Mouse (Mus musculus) testis, adult 10 weeks (tissue): Measurements from ENCODE around the gene Olfr638. TPM values are rescaled to one million over a fixed set of nuclear protein-coding genes. Genes with fewer than 3 reads are reported as not detected.

Source experiments
- polyA plus RNA-seq: library from polyadenylated mRNA; stranded (reverse); fragments of 350-450 nt; fragmentation: Illumina TruSeq; extraction: RNeasy Lipid Tissue Mini Kit (QIAGEN cat#74804); gene quantifications from one replicate; pipeline ENCODE4 v1.2.3, GENCODE M21; 2014; ENCODE audit warnings: low read depth, low replicate concordance

Gene Olfr638
- polyA plus RNA-seq, result not detected

DNA sequence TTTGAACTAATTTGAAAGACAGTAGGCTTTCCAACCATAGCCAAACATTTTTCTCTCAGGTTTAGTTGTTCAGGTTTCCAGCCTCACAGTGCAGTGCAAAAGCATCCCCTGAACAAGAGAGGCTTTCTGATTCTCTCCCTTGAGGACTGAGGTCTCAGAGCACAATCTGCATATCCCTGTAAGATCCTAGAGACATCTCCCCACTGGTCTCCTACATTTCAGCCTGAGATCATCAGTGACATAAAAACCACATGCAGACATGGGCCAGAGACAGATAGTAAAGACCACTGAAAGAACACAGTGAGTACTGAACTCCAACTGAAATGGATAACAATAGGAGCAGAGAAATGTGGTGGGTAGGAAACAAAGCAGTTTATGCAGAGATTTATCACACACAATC, at the start of gene Olfr638:
Olfr638 (plus strand) TSS at position 301 of the 400 bp plus-strand sequence.

DNA sequence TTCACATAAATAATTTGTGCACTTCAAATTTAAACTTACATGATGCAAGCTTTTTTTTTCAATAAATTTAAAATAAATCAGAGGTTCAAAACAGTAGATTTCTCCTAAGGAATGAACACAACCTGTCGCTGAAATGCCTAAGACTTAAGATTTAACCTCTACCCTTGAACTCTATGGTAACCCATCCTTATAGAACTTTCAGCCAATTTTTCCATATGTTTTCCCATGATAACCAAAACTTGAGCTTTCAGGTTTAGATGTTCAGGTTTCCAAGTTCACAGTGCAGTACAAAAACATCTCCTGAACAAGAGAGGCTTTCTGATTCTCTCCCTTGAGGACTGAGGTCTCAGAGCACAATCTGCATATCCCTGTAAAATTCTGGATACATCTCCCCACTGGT, 27.7 kb upstream of the Olfr638 start, which contains the start of gene Olfr635:
Olfr635 (plus strand) TSS at position 301 of the 400 bp plus-strand sequence.

DNA sequence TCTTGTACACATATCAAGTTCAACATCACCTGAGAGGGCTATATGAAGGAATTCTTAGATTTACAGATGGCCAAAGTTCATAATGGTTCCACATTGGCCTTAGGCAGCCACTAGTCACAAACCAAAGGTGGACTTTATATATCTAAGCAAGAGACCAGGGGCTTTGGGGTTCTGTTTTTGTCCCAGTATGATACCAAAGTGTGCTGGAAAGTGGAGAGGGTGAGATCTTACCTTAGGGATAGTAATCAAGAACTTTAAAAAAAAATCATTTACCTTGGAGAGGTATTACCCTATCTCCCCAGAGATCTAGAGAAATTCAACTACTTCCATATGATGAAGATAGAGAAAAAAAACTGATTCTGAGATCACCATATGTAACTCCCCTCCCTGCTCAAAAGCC, 18.7 kb downstream of the Olfr638 start, which contains the start of gene Olfr639:
Olfr639 (minus strand) TSS at position 101 of the 400 bp plus-strand sequence.

DNA sequence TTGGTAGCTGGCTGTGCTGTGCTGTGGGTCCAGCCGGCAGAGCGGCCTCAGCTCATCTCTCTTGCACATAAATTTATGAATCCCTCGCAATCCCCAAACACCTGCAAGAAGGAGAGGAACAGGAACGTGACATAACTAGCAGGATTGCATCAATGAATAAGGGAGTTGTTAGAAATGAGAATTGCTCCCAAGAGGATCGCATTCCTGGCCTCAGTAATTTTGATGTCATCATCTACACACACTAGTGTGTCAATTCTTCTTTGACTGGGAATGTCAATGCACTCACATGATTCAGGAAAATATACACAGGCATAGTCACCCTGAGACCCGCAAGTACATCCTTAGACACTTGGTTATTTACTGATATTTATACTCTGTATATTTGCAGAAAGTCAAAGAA, 26.9 kb downstream of the Olfr638 start, which contains the start of gene Olfr640:
Olfr640 (minus strand) TSS at position 101 of the 400 bp plus-strand sequence.

GRCm38 (mm10) chr7:104035145-104035544, 36.6 kb downstream of the Olfr638 start, which contains the start of gene Olfr641:
Olfr641 (plus strand) TSS chr7:104035445.

GRCm38 (mm10) chr7:104052566-104052965, 54.0 kb downstream of the Olfr638 start, which contains the start of gene Olfr642:
Olfr642 (minus strand) TSS chr7:104052666.

Other genes with a start within 250 kb of the Olfr638 start
- gene Olfr630, start 241.4 kb upstream of the Olfr638 start, polyA plus RNA-seq, result not detected
- gene Olfr69, start 227.2 kb upstream of the Olfr638 start, polyA plus RNA-seq, result not detected
- gene Olfr68, start 219.0 kb upstream of the Olfr638 start, polyA plus RNA-seq, result not detected
- not detected for gene Olfr67, start 206.9 kb upstream of the Olfr638 start, polyA plus RNA-seq
- gene Hbb-bt, start 184.8 kb upstream of the Olfr638 start, polyA plus RNA-seq, result 0.62 TPM
- 9.6 TPM for gene Hbb-bs, start 170.7 kb upstream of the Olfr638 start, polyA plus RNA-seq
- gene Hbb-bh2, start 158.2 kb upstream of the Olfr638 start, polyA plus RNA-seq, result not detected
- gene Hbb-bh1, start 155.6 kb upstream of the Olfr638 start, polyA plus RNA-seq, result not detected
- not detected for gene Hbb-y, start 145.5 kb upstream of the Olfr638 start, polyA plus RNA-seq
- not detected for gene Olfr66, start 112.5 kb upstream of the Olfr638 start, polyA plus RNA-seq
- not detected for gene Olfr64, start 104.3 kb upstream of the Olfr638 start, polyA plus RNA-seq
- gene Olfr65, start 95.3 kb upstream of the Olfr638 start, polyA plus RNA-seq, result not detected
- gene Olfr631, start 69.9 kb upstream of the Olfr638 start, polyA plus RNA-seq, result not detected
- gene Olfr632, start 64.4 kb upstream of the Olfr638 start, polyA plus RNA-seq, result not detected
- gene Olfr633, start 54.3 kb upstream of the Olfr638 start, polyA plus RNA-seq, result not detected
- 0.03 TPM for gene Olfr635, start 27.6 kb upstream of the Olfr638 start, polyA plus RNA-seq
- 0.07 TPM for gene Olfr639, start 18.6 kb downstream of the Olfr638 start, polyA plus RNA-seq
- not detected for gene Olfr640, start 26.8 kb downstream of the Olfr638 start, polyA plus RNA-seq
- not detected for gene Olfr641, start 36.7 kb downstream of the Olfr638 start, polyA plus RNA-seq
- 0.13 TPM for gene Olfr642, start 53.9 kb downstream of the Olfr638 start, polyA plus RNA-seq
- 0.67 TPM for gene 4930516K23Rik, start 62.7 kb downstream of the Olfr638 start, polyA plus RNA-seq
- gene Olfr644, start 73.1 kb downstream of the Olfr638 start, polyA plus RNA-seq, result not detected
- 0.07 TPM for gene Olfr645, start 86.7 kb downstream of the Olfr638 start, polyA plus RNA-seq
- gene Olfr646, start 106.1 kb downstream of the Olfr638 start, polyA plus RNA-seq, result not detected
- gene Ubqln5, start 131.1 kb downstream of the Olfr638 start, polyA plus RNA-seq, result 11.9 TPM
- 0.60 TPM for gene Olfr643, start 138.7 kb downstream of the Olfr638 start, polyA plus RNA-seq
- gene Ubqln3, start 144.5 kb downstream of the Olfr638 start, polyA plus RNA-seq, result 409 TPM
- 353 TPM for gene Ubqlnl, start 151.8 kb downstream of the Olfr638 start, polyA plus RNA-seq
- gene Olfm5, start 166.1 kb downstream of the Olfr638 start, polyA plus RNA-seq, result not detected
- 0.17 TPM for gene Olfr648, start 184.6 kb downstream of the Olfr638 start, polyA plus RNA-seq
- gene Olfr649, start 197.2 kb downstream of the Olfr638 start, polyA plus RNA-seq, result not detected
- 4.9 TPM for gene Trim6, start 220.0 kb downstream of the Olfr638 start, polyA plus RNA-seq
- 2.3 TPM for gene Trim34a, start 245.7 kb downstream of the Olfr638 start, polyA plus RNA-seq